Mouse (Mus musculus) heart, postnatal 0 days (tissue): ENCODE measurements around the gene Vwa8.

Experiments
- CTCF ChIP-seq: IDR thresholded peaks from 2 replicates; pipeline ENCODE4 v1.5.1; 2016; ENCODE audit warnings: antibody characterized with exemption, control low read depth, low read depth
- EP300 ChIP-seq: IDR thresholded peaks from 2 replicates; pipeline ENCODE4 v1.6.1; 2016; ENCODE audit warnings: antibody characterized with exemption, low read depth

DNA sequence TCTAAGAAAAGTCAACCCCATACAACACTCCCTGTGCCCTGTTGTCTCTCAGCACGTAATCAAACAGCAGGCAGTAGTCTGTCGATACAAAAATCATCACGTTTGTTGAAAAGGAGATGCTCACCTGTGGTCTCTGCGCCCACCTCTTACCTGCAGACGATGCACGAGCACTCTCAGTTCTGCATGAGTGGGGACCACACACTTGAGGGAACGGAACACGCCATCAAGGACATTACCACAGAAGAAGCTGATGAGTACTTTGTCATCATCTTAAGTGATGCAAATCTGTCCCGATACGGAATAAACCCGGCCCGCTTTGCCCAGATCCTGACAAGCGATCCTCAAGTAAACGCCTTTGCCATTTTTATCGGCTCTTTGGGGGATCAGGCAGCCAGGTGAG lies 349.2 kb downstream of the Vwa8 start:
- no peak for TF ChIP-seq EP300
- no peak for TF ChIP-seq CTCF
